Mouse (Mus musculus): ENCODE measurements around the gene Fcer2a. TPM values are rescaled to one million over a fixed set of nuclear protein-coding genes. Genes with fewer than 3 reads are reported as not detected.

The Fcer2a gene
- polyA plus RNA-seq, 1 experiment from 2014 or later: not detected

- WGBS: 88% methylated on average over 5 of the region's 5 CpGs
Measured at GRCm38 (mm10) chr8:3682435-3682834, 11.5 kb downstream of the Fcer2a start.

GRCm38 (mm10) chr8:3679656-3680055 lies 14.3 kb downstream of the Fcer2a start:
- no peak for ATAC-seq (ENCODE audit: insufficient number of reproducible peaks, insufficient read depth, low FRiP score, low read depth)
- Histone ChIP-seq H3K4me1 (ENCODE audit: control insufficient read depth, insufficient read depth, low read length) (peaks cover 3% of the 10 kb centered on the region; the same call in 1 of the 2 replicates), H3K27ac (ENCODE audit: low read length) (no peak overlapping the region), H3K9ac (replicated peaks; ENCODE audit: low read depth, low read length) (no peak overlapping the region), H3K4me3 (ENCODE audit: low read depth, low read length) (no peak overlapping the region), H3K9me3 (ENCODE audit: control insufficient read depth, low read depth, low read length) (no peaks in the 10 kb centered on the region), H3K27me3 (ENCODE audit: control insufficient read depth, insufficient read depth, low read length) (no peaks in the 10 kb centered on the region), H3K4me2 (replicated peaks; ENCODE audit: low read depth, low read length) (no peak overlapping the region), H3K36me3 (ENCODE audit: control insufficient read depth, insufficient read depth, low read length) (peaks cover 19% of the 10 kb centered on the region)
- 86% methylated on average over 5 of the region's 5 CpGs for WGBS

More at GRCm38 (mm10) chr8:3682435-3682834, 11.5 kb downstream of the Fcer2a start:
- Histone ChIP-seq H3K9me3 (ENCODE audit: control insufficient read depth, low read depth, low read length) (no peaks in the 10 kb centered on the region), H3K4me1 (ENCODE audit: control insufficient read depth, insufficient read depth, low read length) (peaks cover 2% of the 10 kb centered on the region; the same call in 1 of the 2 replicates), H3K27ac (ENCODE audit: low read length) (no peak overlapping the region), H3K4me3 (ENCODE audit: low read depth, low read length) (no peak overlapping the region), H3K36me3 (ENCODE audit: control insufficient read depth, insufficient read depth, low read length) (peaks cover 19% of the 10 kb centered on the region), H3K27me3 (ENCODE audit: control insufficient read depth, insufficient read depth, low read length) (no peaks in the 10 kb centered on the region), H3K4me2 (replicated peaks; ENCODE audit: low read depth, low read length) (no peak overlapping the region), H3K9ac (replicated peaks; ENCODE audit: low read depth, low read length) (no peak overlapping the region)
- ATAC-seq (ENCODE audit: insufficient number of reproducible peaks, insufficient read depth, low FRiP score, low read depth): no peak

DNA sequence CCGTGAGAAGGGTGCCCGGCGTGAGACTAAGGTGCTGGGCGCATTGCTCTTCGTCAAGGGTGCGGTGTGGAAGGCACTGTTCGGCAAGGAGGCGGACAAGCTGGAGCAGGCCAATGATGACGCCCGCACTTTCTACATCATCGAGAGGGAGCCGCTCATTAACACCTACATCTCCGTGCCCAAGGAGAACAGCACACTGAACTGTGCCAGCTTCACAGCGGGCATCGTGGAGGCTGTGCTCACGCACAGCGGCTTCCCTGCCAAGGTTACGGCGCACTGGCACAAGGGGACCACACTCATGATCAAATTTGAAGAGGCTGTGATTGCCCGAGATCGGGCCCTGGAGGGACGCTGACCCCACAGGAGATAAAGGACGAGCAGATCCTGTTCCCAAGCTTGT lies 14.7 kb downstream of the Fcer2a start:
- 95% methylated on average over 23 of the region's 23 CpGs for WGBS
- no peak for ATAC-seq (ENCODE audit: insufficient number of reproducible peaks, insufficient read depth, low FRiP score, low read depth)
- H3K27ac ChIP-seq (ENCODE audit: low read length): no peak overlapping the region
- peaks cover 19% of the 10 kb centered on the region for H3K36me3 ChIP-seq (ENCODE audit: control insufficient read depth, insufficient read depth, low read length)
- H3K4me2 ChIP-seq (replicated peaks; ENCODE audit: low read depth, low read length): no peak overlapping the region
- H3K9ac ChIP-seq (replicated peaks; ENCODE audit: low read depth, low read length): no peak overlapping the region
- H3K27me3 ChIP-seq (ENCODE audit: control insufficient read depth, insufficient read depth, low read length): no peaks in the 10 kb centered on the region
- no peaks in the 10 kb centered on the region for H3K9me3 ChIP-seq (ENCODE audit: control insufficient read depth, low read depth, low read length)
- peaks cover 3% of the 10 kb centered on the region; the same call in 1 of the 2 replicates for H3K4me1 ChIP-seq (ENCODE audit: control insufficient read depth, insufficient read depth, low read length)
- H3K4me3 ChIP-seq (ENCODE audit: low read depth, low read length): no peak overlapping the region

DNA sequence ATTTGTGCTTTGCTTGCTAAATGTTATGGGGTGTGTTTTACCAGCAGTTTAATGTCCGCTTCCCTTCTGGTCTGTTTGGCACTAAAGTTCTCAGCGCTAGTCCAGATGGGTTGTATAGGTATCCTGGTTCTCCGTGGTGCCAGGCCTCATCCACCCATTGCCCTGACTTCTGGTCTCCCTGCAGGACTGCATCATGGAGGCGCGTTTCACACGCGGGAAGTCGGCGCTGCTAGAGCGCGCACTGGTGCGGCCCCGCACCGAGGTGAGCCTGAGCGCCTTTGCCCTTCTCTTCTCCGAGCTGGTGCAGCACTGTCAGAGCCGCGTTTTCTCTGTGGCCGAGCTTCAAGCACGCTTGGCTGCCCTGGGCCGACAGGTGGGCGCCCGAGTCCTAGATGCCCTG lies 15.1 kb downstream of the Fcer2a start:
- Histone ChIP-seq H3K4me1 (ENCODE audit: control insufficient read depth, insufficient read depth, low read length) (peaks cover 3% of the 10 kb centered on the region; the same call in 1 of the 2 replicates), H3K27ac (ENCODE audit: low read length) (no peak overlapping the region), H3K27me3 (ENCODE audit: control insufficient read depth, insufficient read depth, low read length) (no peaks in the 10 kb centered on the region), H3K36me3 (ENCODE audit: control insufficient read depth, insufficient read depth, low read length) (peaks cover 19% of the 10 kb centered on the region), H3K4me3 (ENCODE audit: low read depth, low read length) (no peak overlapping the region), H3K9ac (replicated peaks; ENCODE audit: low read depth, low read length) (no peak overlapping the region), H3K9me3 (ENCODE audit: control insufficient read depth, low read depth, low read length) (no peaks in the 10 kb centered on the region), H3K4me2 (replicated peaks; ENCODE audit: low read depth, low read length) (no peak overlapping the region)
- WGBS: 96% methylated on average over 23 of the region's 23 CpGs
- ATAC-seq (ENCODE audit: insufficient number of reproducible peaks, insufficient read depth, low FRiP score, low read depth): no peak

- WGBS: 3% methylated on average over 15 of the region's 15 CpGs
- ATAC-seq (ENCODE audit: insufficient number of reproducible peaks, insufficient read depth, low FRiP score, low read depth): no peak
Measured at GRCm38 (mm10) chr8:3676993-3677579, 16.9 kb downstream of the Fcer2a start.

GRCm38 (mm10) chr8:3676131-3676992 lies 17.6 kb downstream of the Fcer2a start, which contains the start of gene Trappc5:
Trappc5 (plus strand) TSS chr8:3676299.
- no peaks in the 10 kb centered on the region for H3K9me3 ChIP-seq (ENCODE audit: control insufficient read depth, low read depth, low read length)
- H3K4me3 ChIP-seq (ENCODE audit: low read depth, low read length): peak within 1 kb of the TSS; percentile 91
- no peaks in the 10 kb centered on the region for H3K27me3 ChIP-seq (ENCODE audit: control insufficient read depth, insufficient read depth, low read length)
- H3K27ac ChIP-seq (ENCODE audit: low read length): peak within 1 kb of the TSS; percentile 92
- 2% methylated on average over 61 of the region's 61 CpGs for WGBS
- peaks cover 19% of the 10 kb centered on the region for H3K36me3 ChIP-seq (ENCODE audit: control insufficient read depth, insufficient read depth, low read length)
- peak; percentile 89 for ATAC-seq (ENCODE audit: insufficient number of reproducible peaks, insufficient read depth, low FRiP score, low read depth)
- peak within 1 kb of the TSS; percentile 85 for H3K4me2 ChIP-seq (replicated peaks; ENCODE audit: low read depth, low read length)
- H3K9ac ChIP-seq (replicated peaks; ENCODE audit: low read depth, low read length): peak within 1 kb of the TSS; percentile 81
- H3K4me1 ChIP-seq (ENCODE audit: control insufficient read depth, insufficient read depth, low read length): peaks cover 3% of the 10 kb centered on the region; the same call in 1 of the 2 replicates

More at GRCm38 (mm10) chr8:3676993-3677579, 16.9 kb downstream of the Fcer2a start:
- Histone ChIP-seq H3K4me1 (ENCODE audit: control insufficient read depth, insufficient read depth, low read length) (peaks cover 3% of the 10 kb centered on the region; the same call in 1 of the 2 replicates), H3K4me2 (replicated peaks; ENCODE audit: low read depth, low read length) (peak overlapping the region; percentile 85), H3K9me3 (ENCODE audit: control insufficient read depth, low read depth, low read length) (no peaks in the 10 kb centered on the region), H3K4me3 (ENCODE audit: low read depth, low read length) (peak overlapping the region; percentile 91), H3K36me3 (ENCODE audit: control insufficient read depth, insufficient read depth, low read length) (peaks cover 19% of the 10 kb centered on the region), H3K27me3 (ENCODE audit: control insufficient read depth, insufficient read depth, low read length) (no peaks in the 10 kb centered on the region), H3K9ac (replicated peaks; ENCODE audit: low read depth, low read length) (peak overlapping the region; percentile 81), H3K27ac (ENCODE audit: low read length) (peak overlapping the region; percentile 92; the same call in 1 of the 2 replicates)

DNA sequence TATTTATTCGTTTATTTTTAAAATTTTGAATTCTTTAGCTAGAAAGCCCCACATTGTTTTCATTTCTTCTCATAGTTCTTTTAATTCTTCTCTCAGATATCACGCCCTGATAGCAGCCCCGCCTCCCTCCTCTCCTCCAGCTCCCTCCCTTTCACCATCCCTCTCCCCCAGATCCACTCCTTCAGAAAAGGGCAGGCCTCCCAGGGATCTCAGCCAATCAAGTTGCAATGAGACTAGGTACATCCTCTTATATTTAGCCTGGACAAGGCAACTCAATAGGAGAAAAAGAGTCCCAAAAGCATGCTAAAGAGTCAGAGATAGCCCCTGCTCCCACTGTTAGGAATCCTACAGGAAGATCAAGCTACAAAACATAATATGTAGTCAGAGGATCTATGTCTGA lies 19.3 kb downstream of the Fcer2a start:
- peaks cover 10% of the 10 kb centered on the region for H3K36me3 ChIP-seq (ENCODE audit: control insufficient read depth, insufficient read depth, low read length)
- WGBS: 41% methylated on average over 3 of the region's 3 CpGs
- H3K9me3 ChIP-seq (ENCODE audit: control insufficient read depth, low read depth, low read length): no peaks in the 10 kb centered on the region
- H3K27ac ChIP-seq (ENCODE audit: low read length): no peak overlapping the region
- no peak overlapping the region for H3K4me2 ChIP-seq (replicated peaks; ENCODE audit: low read depth, low read length)
- H3K27me3 ChIP-seq (ENCODE audit: control insufficient read depth, insufficient read depth, low read length): no peaks in the 10 kb centered on the region
- no peak overlapping the region for H3K9ac ChIP-seq (replicated peaks; ENCODE audit: low read depth, low read length)
- peaks cover 3% of the 10 kb centered on the region; the same call in 1 of the 2 replicates for H3K4me1 ChIP-seq (ENCODE audit: control insufficient read depth, insufficient read depth, low read length)
- no peak for ATAC-seq (ENCODE audit: insufficient number of reproducible peaks, insufficient read depth, low FRiP score, low read depth)
- H3K4me3 ChIP-seq (ENCODE audit: low read depth, low read length): no peak overlapping the region

DNA sequence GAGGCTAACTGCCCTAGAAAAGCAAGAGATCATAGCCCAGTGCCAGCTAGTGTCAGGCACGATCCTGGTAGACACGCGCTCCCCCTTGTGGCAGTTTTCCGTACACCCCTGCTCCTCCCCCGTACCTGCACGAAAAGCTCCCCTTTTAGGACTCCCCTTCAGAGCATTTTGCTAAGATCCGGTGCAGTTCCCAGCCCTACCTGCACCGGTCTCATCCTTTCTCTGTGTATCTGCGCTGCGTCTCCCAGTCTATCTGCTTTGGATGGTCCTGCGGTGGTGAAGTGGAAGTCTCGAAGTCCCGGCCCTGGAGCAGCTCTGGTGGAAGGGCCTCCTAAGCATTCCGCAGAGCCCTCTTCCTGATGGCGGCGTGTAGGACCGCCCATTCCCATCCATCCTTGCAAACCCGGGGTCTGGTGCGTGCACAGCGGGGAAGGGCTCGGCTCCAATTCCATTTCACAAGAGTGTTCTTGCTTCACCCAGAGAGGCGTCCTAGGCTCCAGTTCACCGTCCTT lies 21.9 kb downstream of the Fcer2a start, which contains the start of gene Fcor:
Gene Fcor (minus strand): TSS at position 383 of the 512 bp plus-strand sequence.
- Histone ChIP-seq H3K9me3 (ENCODE audit: control insufficient read depth, low read depth, low read length) (no peaks in the 10 kb centered on the region), H3K9ac (replicated peaks; ENCODE audit: low read depth, low read length) (peak within 1 kb of the TSS; percentile 36; the same call in 1 of the 2 replicates), H3K4me1 (ENCODE audit: control insufficient read depth, insufficient read depth, low read length) (no peaks in the 10 kb centered on the region), H3K27ac (ENCODE audit: low read length) (peak within 1 kb of the TSS; percentile 64; the same call in 1 of the 2 replicates), H3K36me3 (ENCODE audit: control insufficient read depth, insufficient read depth, low read length) (no peaks in the 10 kb centered on the region), H3K4me2 (replicated peaks; ENCODE audit: low read depth, low read length) (peak within 1 kb of the TSS; percentile 71), H3K27me3 (ENCODE audit: control insufficient read depth, insufficient read depth, low read length) (no peaks in the 10 kb centered on the region), H3K4me3 (ENCODE audit: low read depth, low read length) (peak within 1 kb of the TSS; percentile 45)
- WGBS: under 1% methylated on average over 23 of the region's 23 CpGs
- ATAC-seq (ENCODE audit: insufficient number of reproducible peaks, insufficient read depth, low FRiP score, low read depth): peak; percentile 76
